Mouse (Mus musculus): Measurements from ENCODE around the gene Nck2. TPM values are rescaled to one million over a fixed set of nuclear protein-coding genes. Genes with fewer than 3 reads are reported as not detected.

Gene Nck2
- 34.1 and 38.0 TPM in 2 replicates for polyA plus RNA-seq (2015; fragmentation: Nextera tagmentation; extraction: Ambion mirVana)

DNA sequence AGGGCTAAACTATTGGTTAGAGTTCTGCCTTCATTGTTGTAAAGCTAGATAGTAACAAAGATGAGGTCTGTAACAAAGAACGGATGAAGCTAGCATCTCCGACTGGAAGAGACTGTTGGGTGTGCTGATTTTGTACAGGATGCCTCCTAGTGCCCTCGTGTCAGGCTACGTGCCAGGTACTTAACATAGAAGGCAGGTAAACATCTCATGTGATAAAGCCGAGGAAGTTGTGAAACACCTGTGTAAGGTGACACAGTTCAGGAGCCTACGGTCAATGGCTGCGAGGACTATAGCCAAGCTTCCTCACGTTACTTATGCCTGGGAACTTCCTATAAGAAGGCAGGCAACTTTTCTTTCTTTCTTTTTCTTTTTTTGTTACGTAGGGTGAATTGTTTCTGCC lies at the start of gene Nck2:
Gene Nck2 (plus strand): TSS at position 49 of the 400 bp plus-strand sequence.
- Histone ChIP-seq H3K27me3 (no peaks in the 10 kb centered on the region), H3K4me3 (peak within 1 kb of the TSS; percentile 100), H3K4me1 (replicated peaks) (peaks cover 30% of the 10 kb centered on the region), H3K36me3 (no peaks in the 10 kb centered on the region), H3K9ac (peak within 1 kb of the TSS; percentile 91), H3K9me3 (no peaks in the 10 kb centered on the region), H3K4me2 (peak within 1 kb of the TSS; percentile 75), H3K27ac (replicated peaks) (peak within 1 kb of the TSS; percentile 90)
- WGBS: 19% methylated on average over 9 of the region's 9 CpGs
- ATAC-seq (ENCODE audit: low FRiP score, low read depth): no peak

DNA sequence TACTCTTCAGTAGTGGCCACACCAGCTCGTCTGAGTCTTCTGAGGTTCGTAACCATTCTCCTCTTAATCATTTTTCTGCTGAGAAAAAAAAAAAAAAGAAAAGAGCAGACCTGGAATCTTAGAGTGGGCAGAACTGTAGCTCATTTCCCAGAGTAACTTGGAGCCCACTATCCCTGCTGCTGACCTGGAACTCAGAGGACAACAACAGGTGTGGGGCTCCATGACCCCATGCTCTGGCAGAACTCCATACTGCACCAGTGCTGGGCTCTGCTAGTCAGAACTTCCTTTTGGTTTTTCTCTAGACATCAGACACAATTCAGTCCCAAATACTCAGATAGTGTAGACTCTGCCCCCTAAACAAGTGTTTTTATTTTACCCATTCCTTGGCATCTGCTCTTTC lies 49.3 kb upstream of the Nck2 start:
- no peak overlapping the region for H3K4me3 ChIP-seq
- no peak overlapping the region for H3K4me2 ChIP-seq
- WGBS: 78% methylated on average over 2 of the region's 2 CpGs
- no peaks in the 10 kb centered on the region for H3K27me3 ChIP-seq
- no peaks in the 10 kb centered on the region for H3K9me3 ChIP-seq
- H3K9ac ChIP-seq: no peak overlapping the region
- no peak overlapping the region for H3K27ac ChIP-seq (replicated peaks)
- H3K36me3 ChIP-seq: no peaks in the 10 kb centered on the region
- no peaks in the 10 kb centered on the region for H3K4me1 ChIP-seq (replicated peaks)
- no peak for ATAC-seq (ENCODE audit: low FRiP score, low read depth)

DNA sequence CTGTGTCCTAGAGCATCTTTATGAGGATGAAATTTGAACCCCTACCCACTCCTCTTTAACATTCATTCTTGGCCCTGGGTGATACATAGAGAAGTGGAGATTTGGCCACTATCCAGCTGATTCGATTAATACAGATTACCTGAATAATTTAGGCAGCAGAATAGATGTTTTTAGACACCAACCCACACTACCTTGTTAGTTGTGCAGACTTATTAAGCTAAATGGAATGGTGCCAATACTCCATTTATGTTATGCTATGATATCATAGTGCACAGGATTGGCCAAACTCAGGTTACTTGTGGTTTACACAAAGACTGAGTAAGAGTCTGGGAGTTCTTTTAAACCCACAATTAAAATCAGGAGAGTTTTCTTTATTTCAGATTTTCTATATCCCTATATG lies 48.6 kb upstream of the Nck2 start:
- no peak overlapping the region for H3K9ac ChIP-seq
- no peak overlapping the region for H3K27ac ChIP-seq (replicated peaks)
- no peak overlapping the region for H3K4me2 ChIP-seq
- H3K36me3 ChIP-seq: no peaks in the 10 kb centered on the region
- H3K4me1 ChIP-seq (replicated peaks): no peaks in the 10 kb centered on the region
- 84% methylated on average over 1 of the region's 1 CpGs for WGBS
- no peaks in the 10 kb centered on the region for H3K9me3 ChIP-seq
- no peak for ATAC-seq (ENCODE audit: low FRiP score, low read depth)
- H3K4me3 ChIP-seq: no peak overlapping the region
- H3K27me3 ChIP-seq: no peaks in the 10 kb centered on the region

DNA sequence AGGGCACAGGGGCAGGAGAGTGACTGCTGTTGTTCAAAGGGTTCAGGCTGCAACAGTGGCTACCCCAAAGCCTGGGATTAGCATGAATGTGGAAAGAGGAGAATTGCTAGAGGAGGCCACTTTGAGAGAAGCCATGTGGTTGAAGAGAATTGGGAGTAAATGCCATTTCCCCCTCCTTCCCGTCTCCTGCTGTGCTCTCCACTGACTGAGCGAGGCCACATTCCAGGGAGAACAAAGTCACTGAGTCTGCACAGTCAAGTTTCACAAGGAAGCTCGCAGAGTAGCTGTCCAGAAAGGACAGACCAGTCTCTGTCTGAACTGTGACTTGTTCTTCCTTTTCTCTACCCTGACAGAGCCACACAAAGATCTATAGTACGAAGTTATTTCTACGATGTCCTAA lies 47.9 kb upstream of the Nck2 start:
- ATAC-seq (ENCODE audit: low FRiP score, low read depth): no peak

DNA sequence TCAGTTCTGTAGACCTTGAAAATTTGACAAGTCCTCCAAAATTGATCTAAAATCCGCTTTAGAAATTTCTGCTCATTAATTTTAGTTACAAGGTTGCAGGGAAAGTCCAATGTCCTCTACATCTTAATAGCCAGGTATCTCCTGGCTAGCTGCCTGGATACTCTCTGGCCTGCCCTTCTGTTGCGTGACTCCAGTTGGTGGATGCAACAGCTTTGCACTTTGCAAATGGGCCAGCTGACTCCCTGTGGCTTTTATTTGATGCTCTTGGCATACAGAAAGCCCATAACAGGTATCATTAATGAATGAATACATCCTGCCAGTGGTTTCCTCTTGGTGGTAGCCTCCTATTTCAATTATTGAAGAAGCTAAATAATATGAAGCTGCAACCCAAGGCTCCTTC lies 47.3 kb upstream of the Nck2 start:
- ATAC-seq (ENCODE audit: low FRiP score, low read depth): no peak
- H3K36me3 ChIP-seq: no peaks in the 10 kb centered on the region
- no peak overlapping the region for H3K4me3 ChIP-seq
- no peak overlapping the region for H3K9ac ChIP-seq
- H3K9me3 ChIP-seq: no peaks in the 10 kb centered on the region
- 86% methylated on average over 2 of the region's 2 CpGs for WGBS
- no peak overlapping the region for H3K4me2 ChIP-seq
- no peaks in the 10 kb centered on the region for H3K27me3 ChIP-seq
- no peak overlapping the region for H3K27ac ChIP-seq (replicated peaks)
- H3K4me1 ChIP-seq (replicated peaks): no peaks in the 10 kb centered on the region

More for the DNA sequence above, 47.9 kb upstream of the Nck2 start:
- H3K9me3 ChIP-seq: no peaks in the 10 kb centered on the region
- no peaks in the 10 kb centered on the region for H3K36me3 ChIP-seq
- no peaks in the 10 kb centered on the region for H3K27me3 ChIP-seq
- 38% methylated on average over 5 of the region's 5 CpGs for WGBS
- H3K9ac ChIP-seq: no peak overlapping the region
- H3K27ac ChIP-seq (replicated peaks): no peak overlapping the region
- no peak overlapping the region for H3K4me3 ChIP-seq
- H3K4me2 ChIP-seq: no peak overlapping the region
- H3K4me1 ChIP-seq (replicated peaks): no peaks in the 10 kb centered on the region

DNA sequence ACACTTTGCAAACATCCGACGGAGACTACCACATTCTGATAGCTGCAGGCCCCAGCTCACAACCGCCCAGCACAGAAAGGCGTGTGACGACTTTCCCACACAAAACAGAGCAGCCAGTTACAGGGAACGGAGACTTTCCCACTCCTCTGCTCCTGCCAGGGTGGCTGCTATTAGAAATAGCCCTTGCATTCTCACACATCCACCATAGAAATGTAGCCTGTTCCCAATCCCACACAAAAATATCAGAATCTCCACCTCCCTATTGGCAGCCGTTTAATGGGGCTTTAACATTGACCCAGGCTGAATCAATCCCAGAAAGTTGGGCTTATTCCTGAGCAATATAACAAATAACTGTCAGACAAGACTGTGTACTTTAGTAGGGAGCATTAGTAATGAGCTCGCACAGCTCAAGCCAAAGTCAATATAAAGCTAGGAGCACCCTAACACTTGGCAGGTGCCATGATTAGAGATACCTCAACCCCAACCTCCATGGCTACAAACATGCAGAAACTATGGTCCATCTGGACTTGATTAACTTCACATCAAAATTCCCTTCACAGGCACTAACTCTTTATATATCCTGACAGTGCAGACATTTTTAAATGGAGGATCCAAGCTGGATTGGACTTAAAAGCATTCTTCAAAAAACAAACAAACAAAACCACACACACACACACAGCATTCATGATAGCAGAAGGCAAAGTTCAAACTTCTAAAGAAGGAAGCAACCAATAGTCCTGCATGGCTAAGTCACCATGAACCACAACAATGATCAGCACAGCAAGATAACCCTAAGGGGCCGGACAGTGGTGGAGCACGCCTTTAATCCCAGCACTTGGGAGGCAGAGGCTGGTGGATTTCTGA lies 45.4 kb upstream of the Nck2 start:
- no peaks in the 10 kb centered on the region for H3K4me1 ChIP-seq (replicated peaks)

DNA sequence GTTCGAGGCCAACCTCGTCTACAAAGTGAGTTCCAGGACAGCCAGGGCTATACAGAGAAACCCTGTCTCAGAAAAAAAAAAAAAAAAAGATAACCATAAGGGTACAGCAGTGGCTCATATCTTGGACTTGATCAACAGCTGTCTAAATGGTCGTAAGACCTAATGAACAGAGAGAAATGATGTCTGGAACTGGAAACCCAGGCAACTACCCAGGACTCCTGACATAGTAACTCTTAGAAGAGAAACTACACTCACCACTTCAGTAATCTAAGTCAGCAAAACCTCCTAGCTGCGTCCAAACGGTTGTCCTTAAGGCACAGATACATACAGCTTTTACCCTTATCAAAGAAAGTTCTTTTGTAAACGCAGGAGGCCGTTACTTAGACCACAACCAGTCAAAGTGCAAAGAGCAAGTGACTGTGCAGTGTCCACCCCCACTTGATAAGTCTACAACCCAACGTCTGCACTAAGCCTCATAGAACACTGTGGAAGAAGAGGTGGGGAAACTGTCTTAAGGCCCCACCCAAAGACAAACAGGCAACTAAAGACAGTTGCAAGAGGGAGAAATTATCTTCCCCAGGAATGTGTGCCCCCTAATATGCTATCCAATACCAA lies 44.7 kb upstream of the Nck2 start:
- 90% methylated on average over 8 of the region's 8 CpGs for WGBS
- ATAC-seq (ENCODE audit: low FRiP score, low read depth): no peak
- Histone ChIP-seq H3K9ac (no peak overlapping the region), H3K4me3 (no peak overlapping the region), H3K27me3 (no peaks in the 10 kb centered on the region), H3K36me3 (no peaks in the 10 kb centered on the region), H3K27ac (replicated peaks) (no peak overlapping the region), H3K4me2 (no peak overlapping the region), H3K9me3 (no peaks in the 10 kb centered on the region), H3K4me1 (replicated peaks) (no peaks in the 10 kb centered on the region)

More for the DNA sequence above, 45.4 kb upstream of the Nck2 start:
- H3K36me3 ChIP-seq: no peaks in the 10 kb centered on the region
- H3K9me3 ChIP-seq: no peaks in the 10 kb centered on the region
- no peak overlapping the region for H3K4me3 ChIP-seq
- H3K9ac ChIP-seq: no peak overlapping the region
- no peak overlapping the region for H3K4me2 ChIP-seq
- H3K27ac ChIP-seq (replicated peaks): no peak overlapping the region
- no peaks in the 10 kb centered on the region for H3K27me3 ChIP-seq
- no peak for ATAC-seq (ENCODE audit: low FRiP score, low read depth)
- WGBS: 87% methylated on average over 10 of the region's 10 CpGs

DNA sequence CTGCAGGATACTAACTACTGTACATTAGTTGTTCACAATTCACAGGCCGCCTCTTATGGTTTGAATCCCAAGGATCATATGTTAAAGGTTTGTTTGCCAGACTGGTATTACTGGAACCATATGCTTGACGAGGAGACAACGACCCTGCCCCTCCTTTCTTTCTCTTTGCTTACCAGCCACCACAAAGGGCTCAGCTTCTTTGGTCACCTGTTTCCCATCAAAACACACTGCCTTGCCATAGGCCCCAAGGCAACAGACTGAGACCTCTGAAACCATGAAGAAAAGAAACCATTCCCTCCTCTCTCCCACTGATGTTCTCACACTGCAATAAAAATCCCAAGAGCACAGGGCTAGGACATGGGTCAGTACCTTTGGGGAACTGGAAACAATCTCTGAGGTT lies 43.7 kb upstream of the Nck2 start:
- Histone ChIP-seq H3K4me1 (replicated peaks) (no peaks in the 10 kb centered on the region), H3K9me3 (no peaks in the 10 kb centered on the region), H3K9ac (no peak overlapping the region), H3K36me3 (no peaks in the 10 kb centered on the region), H3K27me3 (no peaks in the 10 kb centered on the region), H3K4me3 (no peak overlapping the region), H3K27ac (replicated peaks) (no peak overlapping the region), H3K4me2 (no peak overlapping the region)
- no peak for ATAC-seq (ENCODE audit: low FRiP score, low read depth)
- 73% methylated on average over 3 of the region's 3 CpGs for WGBS

DNA sequence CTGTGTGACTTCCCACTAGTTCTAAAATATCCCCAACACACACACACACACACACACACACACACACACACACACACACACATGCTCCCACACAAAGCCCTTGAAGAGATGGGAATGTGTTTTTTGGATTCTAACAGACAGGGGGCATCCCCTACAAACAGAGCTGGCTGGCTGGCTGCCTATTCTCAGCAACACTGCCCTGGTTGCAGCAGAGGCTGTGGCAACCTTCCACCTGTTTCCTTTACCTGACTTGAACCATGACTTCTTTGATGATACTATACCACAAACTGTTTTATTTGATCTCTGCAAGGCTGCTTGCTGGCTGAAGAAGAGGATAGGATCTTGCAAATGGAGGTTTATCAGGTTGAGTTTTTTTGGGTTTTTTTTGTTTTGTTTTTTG lies 41.0 kb upstream of the Nck2 start:
- H3K27ac ChIP-seq (replicated peaks): no peak overlapping the region
- no peaks in the 10 kb centered on the region for H3K4me1 ChIP-seq (replicated peaks)
- H3K4me3 ChIP-seq: no peak overlapping the region
- H3K36me3 ChIP-seq: no peaks in the 10 kb centered on the region
- no peaks in the 10 kb centered on the region for H3K27me3 ChIP-seq
- no peak overlapping the region for H3K9ac ChIP-seq
- no peak for ATAC-seq (ENCODE audit: low FRiP score, low read depth)
- no peak overlapping the region for H3K4me2 ChIP-seq
- no peaks in the 10 kb centered on the region for H3K9me3 ChIP-seq

DNA sequence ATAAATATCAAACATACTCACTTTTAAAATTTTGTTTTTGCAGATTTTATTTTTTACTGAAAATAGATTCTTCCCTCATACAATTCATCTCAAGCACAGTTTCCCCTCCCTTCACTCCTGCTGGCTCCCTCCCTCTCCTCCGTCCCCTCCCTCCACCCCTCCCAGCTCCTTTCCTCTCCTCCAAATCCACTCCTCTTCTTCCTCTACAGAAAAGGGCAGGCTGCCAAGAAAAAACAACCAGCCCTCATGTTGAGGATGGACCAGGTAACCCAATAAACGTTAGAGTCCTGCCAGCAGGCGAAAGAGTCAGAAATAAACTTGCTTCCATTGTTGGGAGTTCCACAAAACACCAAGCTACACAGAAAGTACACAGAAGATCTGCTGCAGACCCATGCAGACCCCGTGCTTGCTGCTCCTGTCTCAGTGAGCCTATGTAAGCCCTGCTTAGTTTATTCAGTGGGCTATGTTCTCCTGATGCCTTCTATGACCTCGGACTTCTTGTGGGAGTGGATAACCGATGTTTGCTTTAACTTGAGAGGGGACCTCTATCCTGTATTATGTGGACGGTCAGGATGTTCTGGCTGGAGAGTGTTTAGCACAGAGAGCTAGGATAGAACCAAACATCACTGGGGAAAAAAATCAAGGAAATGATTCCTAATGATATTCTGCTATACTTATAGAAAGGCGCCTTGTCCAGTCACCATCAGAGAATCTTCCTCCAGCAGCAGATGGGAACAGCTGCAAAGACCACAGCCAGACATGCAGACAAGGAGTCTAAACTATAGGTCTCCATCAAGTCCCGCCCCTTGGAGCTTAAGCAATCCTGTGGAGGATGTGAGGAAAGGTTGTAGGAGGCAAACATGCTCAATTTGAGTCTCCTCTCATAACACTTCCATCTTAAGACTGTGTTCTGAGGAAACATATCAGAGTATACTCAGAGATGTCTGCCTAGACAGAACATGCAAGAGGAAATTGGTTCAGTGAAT lies 39.4 kb upstream of the Nck2 start:
- Histone ChIP-seq H3K4me2 (no peak overlapping the region), H3K4me3 (no peak overlapping the region), H3K9ac (no peak overlapping the region), H3K36me3 (no peaks in the 10 kb centered on the region), H3K27me3 (no peaks in the 10 kb centered on the region), H3K27ac (replicated peaks) (no peak overlapping the region), H3K4me1 (replicated peaks) (no peaks in the 10 kb centered on the region), H3K9me3 (no peaks in the 10 kb centered on the region)
- 64% methylated on average over 9 of the region's 9 CpGs for WGBS
- no peak for ATAC-seq (ENCODE audit: low FRiP score, low read depth)

DNA sequence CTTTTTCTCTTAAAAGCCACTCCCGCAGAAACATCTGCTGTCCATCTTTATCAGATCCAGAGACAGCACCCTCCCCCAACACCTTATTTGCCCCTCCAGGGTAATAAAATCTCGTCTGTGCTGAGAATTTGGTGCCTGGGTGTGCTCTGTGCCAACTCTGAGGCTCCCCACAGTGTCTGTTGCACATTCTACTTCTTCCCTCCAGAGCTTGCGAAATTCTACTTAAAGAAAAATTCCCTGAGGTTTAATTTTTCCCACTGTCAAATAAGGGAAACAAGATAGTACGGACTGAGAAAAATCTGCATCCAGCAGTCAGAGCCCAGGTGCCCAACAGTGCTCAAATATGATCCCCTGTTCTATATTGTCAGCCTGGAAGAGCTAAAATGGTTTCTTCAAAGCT lies 35.4 kb upstream of the Nck2 start:
- 67% methylated on average over 4 of the region's 4 CpGs for WGBS

DNA sequence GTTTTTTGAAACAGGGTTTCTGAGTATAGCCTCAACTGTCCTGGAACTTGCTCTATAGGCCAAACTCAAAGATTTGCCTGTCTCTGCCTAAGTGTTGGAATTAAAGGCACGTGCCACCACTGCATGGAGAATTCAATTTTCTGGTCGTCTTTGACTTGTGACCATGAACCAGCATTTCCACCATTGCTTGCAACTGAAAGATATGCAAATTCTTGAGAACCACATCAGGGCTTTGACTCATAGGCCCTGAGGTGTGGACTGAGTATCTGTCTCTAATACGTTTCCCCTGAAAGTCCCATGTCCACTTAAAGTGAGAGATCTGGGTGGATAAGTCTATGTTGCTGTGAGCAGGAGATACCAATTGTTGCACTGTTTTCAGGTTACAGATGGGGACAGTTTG lies 31.6 kb upstream of the Nck2 start:
- Histone ChIP-seq H3K4me2 (no peak overlapping the region), H3K27me3 (no peaks in the 10 kb centered on the region), H3K4me1 (replicated peaks) (no peaks in the 10 kb centered on the region), H3K36me3 (no peaks in the 10 kb centered on the region), H3K27ac (replicated peaks) (no peak overlapping the region), H3K9me3 (no peaks in the 10 kb centered on the region), H3K4me3 (no peak overlapping the region), H3K9ac (no peak overlapping the region)
- 86% methylated on average over 3 of the region's 3 CpGs for WGBS
- ATAC-seq (ENCODE audit: low FRiP score, low read depth): no peak

More for the DNA sequence above, 35.4 kb upstream of the Nck2 start:
- H3K4me3 ChIP-seq: no peak overlapping the region
- H3K4me2 ChIP-seq: no peak overlapping the region
- H3K9ac ChIP-seq: no peak overlapping the region
- no peaks in the 10 kb centered on the region for H3K36me3 ChIP-seq
- H3K9me3 ChIP-seq: no peaks in the 10 kb centered on the region
- no peaks in the 10 kb centered on the region for H3K4me1 ChIP-seq (replicated peaks)
- no peak for ATAC-seq (ENCODE audit: low FRiP score, low read depth)
- H3K27ac ChIP-seq (replicated peaks): no peak overlapping the region
- H3K27me3 ChIP-seq: no peaks in the 10 kb centered on the region

All from hindbrain, embryonic 15.5 days (tissue).